Mouse (Mus musculus) stomach, embryonic 15.5 days (tissue): Measurements from ENCODE around the gene Mrpl28. TPM values are rescaled to one million over a fixed set of nuclear protein-coding genes. Genes with fewer than 3 reads are reported as not detected.
"Not testable (repeated sequence)": the region's sequence is repeated elsewhere in the genome, so short reads cannot be mapped to it uniquely, and the experiment has no call there.

Experiments
- ATAC-seq: fragments of 200-750 bp; cut with Nextera tagmentation; 2 replicates; pipeline ENCODE4 v1.8.0; 2017; ENCODE audit warnings: low read depth, moderate number of reproducible peaks, moderate TSS enrichment; ENCODE audit not compliant: insufficient read depth, low FRiP score
- H3K27ac ChIP-seq: fragments of 300-500 bp; sonication (generic); 2 replicates; pipeline ENCODE4 v1.5.1; 2015; ENCODE audit warnings: mild to moderate bottlenecking, inconsistent platforms
- H3K27me3 ChIP-seq: fragments of 300-500 bp; sonication (generic); replicated peaks from 2 replicates; pipeline ENCODE4 v1.6.1; 2015; ENCODE audit warnings: inconsistent platforms
- H3K36me3 ChIP-seq: fragments of 300-500 bp; sonication (generic); 2 replicates; pipeline ENCODE4 v1.6.1; 2015; ENCODE audit warnings: inconsistent platforms
- H3K4me1 ChIP-seq: fragments of 300-500 bp; sonication (generic); 2 replicates; pipeline ENCODE4 v1.6.1; 2015; ENCODE audit warnings: inconsistent platforms
- H3K4me2 ChIP-seq: fragments of 300-500 bp; sonication (generic); 2 replicates; pipeline ENCODE4 v1.6.1; 2015; ENCODE audit warnings: mild to moderate bottlenecking, inconsistent platforms
- H3K4me3 ChIP-seq: fragments of 300-500 bp; sonication (generic); replicated peaks from 2 replicates; pipeline ENCODE4 v1.5.1; 2015; ENCODE audit warnings: inconsistent platforms
- H3K9ac ChIP-seq: fragments of 300-500 bp; sonication (generic); 2 replicates; pipeline ENCODE4 v1.6.1; 2015; ENCODE audit warnings: inconsistent platforms
- H3K9me3 ChIP-seq: fragments of 300-500 bp; sonication (generic); 2 replicates; pipeline ENCODE4 v1.6.1; 2016; ENCODE audit warnings: inconsistent platforms
- WGBS: fragments of 180-500 bp; shearing (Covaris S2); methylation state at CpG from one replicate; pipeline ENCODE4 v1.1.7; 2015; 5-methylcytosine and 5-hydroxymethylcytosine counted together
- polyA plus RNA-seq: library from polyadenylated mRNA; unstranded; fragments of >200 nt; fragmentation: Nextera tagmentation; extraction: Ambion mirVana; gene quantifications from 2 replicates; pipeline ENCODE4 v1.2.1, GENCODE M21; 2015

Gene Mrpl28
- polyA plus RNA-seq, 1 experiment from 2014 or later = 199 TPM

DNA sequence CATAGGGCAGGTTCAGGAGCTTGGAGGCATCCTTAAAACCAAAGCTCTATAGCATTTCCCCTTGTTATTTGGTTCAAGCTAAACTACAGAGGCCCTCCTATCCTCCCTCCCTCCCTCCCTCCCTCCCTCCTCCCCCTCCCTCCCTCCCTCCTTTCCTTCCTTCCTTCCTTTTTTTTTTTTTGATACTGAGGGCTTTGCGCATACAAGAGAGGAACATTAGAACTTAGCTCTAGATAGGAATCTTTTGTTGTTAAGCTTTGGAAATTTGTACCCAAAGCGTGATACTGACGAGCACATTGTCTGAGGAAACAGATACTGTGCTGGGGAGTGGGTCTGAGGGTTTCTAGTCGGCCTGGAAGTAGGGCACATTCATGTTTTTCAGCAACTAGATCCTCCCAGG is 17.7 kb upstream of the Mrpl28 start:
- H3K27me3 ChIP-seq = peaks cover 3% of the 10 kb centered on the region
- H3K9ac ChIP-seq = no peak overlapping the region
- ATAC-seq = no peak
- H3K9me3 ChIP-seq = no peaks in the 10 kb centered on the region
- H3K27ac ChIP-seq = no peak overlapping the region
- WGBS = 59% methylated on average over 4 of the region's 4 CpGs
- no peaks in the 10 kb centered on the region for H3K36me3 ChIP-seq
- H3K4me2 ChIP-seq = no peak overlapping the region
- H3K4me1 ChIP-seq = no peaks in the 10 kb centered on the region
- H3K4me3 ChIP-seq = no peak overlapping the region

DNA sequence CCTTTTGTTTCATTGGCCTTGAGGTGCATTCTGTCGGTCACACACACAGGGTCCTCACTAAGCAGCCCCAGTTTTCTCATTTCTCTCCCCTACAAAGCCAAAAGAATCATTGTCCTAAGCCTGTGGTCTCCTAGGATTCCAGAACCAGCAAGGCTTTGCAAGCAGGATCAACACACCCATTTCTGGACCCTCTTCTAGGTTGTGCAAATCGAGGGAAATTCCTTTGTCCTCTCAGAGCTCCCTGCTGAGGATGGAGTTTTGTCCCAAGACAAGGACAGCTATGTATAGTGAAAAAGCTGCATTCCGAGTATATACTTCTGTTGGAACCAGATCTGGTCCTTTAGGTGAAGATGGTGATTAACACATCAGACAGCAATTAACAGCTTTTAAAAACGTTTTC is 13.1 kb upstream of the Mrpl28 start:
- Histone ChIP-seq H3K27ac (no peak overlapping the region), H3K9me3 (no peaks in the 10 kb centered on the region), H3K36me3 (no peaks in the 10 kb centered on the region), H3K4me3 (no peak overlapping the region), H3K4me1 (peaks cover 9% of the 10 kb centered on the region), H3K9ac (no peak overlapping the region), H3K27me3 (peaks cover 38% of the 10 kb centered on the region), H3K4me2 (no peak overlapping the region)
- 43% methylated on average over 4 of the region's 4 CpGs for WGBS
- ATAC-seq = no peak

DNA sequence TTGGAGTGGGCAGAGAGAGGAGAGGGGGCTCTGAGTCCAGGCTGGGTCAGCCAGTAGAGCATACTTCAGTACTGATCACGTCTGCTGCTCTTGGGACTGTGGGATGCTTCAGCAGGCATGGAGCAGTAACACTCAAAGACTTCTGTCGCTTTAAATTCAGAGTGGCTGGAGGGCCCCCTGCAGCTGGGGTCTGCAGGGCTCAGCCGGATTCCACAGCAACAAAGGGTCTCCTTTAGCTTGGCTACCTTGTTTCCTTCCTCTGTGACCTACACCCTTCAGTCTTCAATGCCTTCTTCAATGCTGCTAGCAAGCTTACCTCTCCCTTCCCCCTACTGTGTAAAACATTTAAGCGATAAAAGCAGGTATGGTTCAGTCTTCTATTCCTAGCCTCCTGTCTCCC is 12.3 kb upstream of the Mrpl28 start:
- no peak overlapping the region for H3K4me3 ChIP-seq
- ATAC-seq = no peak
- no peak overlapping the region for H3K27ac ChIP-seq
- peaks cover 9% of the 10 kb centered on the region for H3K4me1 ChIP-seq
- H3K36me3 ChIP-seq = no peaks in the 10 kb centered on the region
- no peak overlapping the region for H3K4me2 ChIP-seq
- no peak overlapping the region for H3K9ac ChIP-seq
- peaks cover 46% of the 10 kb centered on the region for H3K27me3 ChIP-seq
- no peaks in the 10 kb centered on the region for H3K9me3 ChIP-seq
- WGBS = 21% methylated on average over 4 of the region's 4 CpGs

DNA sequence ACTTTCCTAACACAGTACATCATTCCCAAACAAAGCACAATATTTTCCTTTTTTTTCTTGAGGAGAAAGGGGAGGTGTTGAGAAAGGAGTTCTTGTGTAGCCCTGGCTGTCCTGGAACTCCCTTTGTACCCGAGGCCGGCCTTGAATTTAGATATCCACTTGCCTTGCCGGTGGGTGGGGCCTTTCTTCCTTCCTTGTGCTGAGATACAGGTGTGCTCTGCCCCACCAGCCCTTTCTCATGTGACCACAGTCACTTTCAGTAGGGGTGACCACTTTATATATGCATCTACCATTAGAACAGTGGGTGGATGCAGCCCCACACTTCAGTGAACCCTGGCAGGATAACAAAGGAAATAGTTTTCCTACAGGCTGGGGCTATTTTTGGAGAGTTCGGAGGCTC is 11.6 kb upstream of the Mrpl28 start:
- WGBS = 29% methylated on average over 4 of the region's 4 CpGs
- no peaks in the 10 kb centered on the region for H3K36me3 ChIP-seq
- H3K4me2 ChIP-seq = no peak overlapping the region
- H3K4me1 ChIP-seq = peaks cover 9% of the 10 kb centered on the region
- no peak for ATAC-seq
- no peaks in the 10 kb centered on the region for H3K9me3 ChIP-seq
- no peak overlapping the region for H3K4me3 ChIP-seq
- H3K27ac ChIP-seq = no peak overlapping the region
- H3K27me3 ChIP-seq = peaks cover 52% of the 10 kb centered on the region
- no peak overlapping the region for H3K9ac ChIP-seq

DNA sequence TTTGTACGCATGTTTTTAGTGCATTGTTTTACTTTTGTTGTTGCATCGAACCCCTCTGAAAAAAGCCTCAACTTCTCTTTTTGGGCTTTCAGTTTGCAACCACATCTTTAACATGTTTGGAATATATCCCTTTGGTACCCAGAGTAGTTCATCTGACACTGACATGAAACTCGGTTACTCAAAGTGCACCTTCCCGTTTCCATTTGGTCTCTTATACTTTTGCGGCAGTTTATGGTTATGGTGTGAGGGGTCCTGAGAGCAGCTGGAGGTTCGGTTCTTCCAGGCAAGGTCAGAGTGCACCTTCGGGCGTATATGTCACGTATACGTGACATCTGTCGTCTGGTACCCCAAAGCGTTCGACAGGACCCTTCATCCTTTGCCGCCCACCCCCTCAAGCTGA is 10.5 kb upstream of the Mrpl28 start:
- H3K9ac ChIP-seq = peak overlapping the region; percentile 51; the same call in 1 of the 2 replicates
- peaks cover 9% of the 10 kb centered on the region for H3K4me1 ChIP-seq
- peaks cover 55% of the 10 kb centered on the region for H3K27me3 ChIP-seq
- H3K36me3 ChIP-seq = no peaks in the 10 kb centered on the region
- WGBS = 19% methylated on average over 14 of the region's 14 CpGs
- no peak for ATAC-seq
- no peaks in the 10 kb centered on the region for H3K9me3 ChIP-seq
- H3K4me3 ChIP-seq = peak overlapping the region; percentile 57
- H3K27ac ChIP-seq = no peak overlapping the region
- peak overlapping the region; percentile 95 for H3K4me2 ChIP-seq

DNA sequence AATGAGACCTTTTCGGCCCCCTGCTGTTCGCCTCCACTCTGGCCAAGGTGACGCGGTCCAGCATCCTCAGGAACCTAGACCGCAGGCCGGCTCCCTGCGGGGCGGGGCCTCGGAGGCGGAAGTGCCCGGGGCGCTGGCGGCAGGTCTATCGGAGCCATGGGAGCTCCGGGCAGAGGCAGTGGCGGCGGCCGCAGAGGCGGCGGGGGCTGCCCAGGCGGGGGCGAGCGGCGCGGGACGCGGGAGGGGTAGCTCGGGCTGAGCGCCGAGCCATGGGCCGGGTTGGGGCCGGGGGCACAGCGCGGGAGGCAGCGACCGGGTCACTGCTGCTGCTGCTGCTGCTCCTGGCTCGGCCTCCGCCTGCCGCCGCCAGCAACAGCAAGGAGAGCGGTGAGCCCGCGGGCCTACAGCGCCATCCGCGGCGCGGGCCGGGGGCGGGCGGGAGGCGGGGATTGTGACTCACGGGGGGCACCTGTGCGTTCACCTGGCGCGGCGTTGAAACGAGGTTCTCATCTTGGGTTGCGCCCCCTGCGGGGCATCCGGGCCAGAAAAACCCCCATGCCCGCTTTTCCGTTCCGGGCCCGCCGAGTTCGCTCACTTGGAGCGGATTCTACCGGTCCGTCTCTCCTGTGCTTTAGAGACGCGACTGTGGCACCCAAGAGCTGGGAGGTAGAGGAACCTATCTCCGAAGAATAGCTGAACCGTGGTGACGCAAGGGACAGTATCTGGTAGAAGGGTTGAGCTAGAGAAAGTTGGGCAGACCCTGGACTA is 9.9 kb upstream of the Mrpl28 start, which contains the start of gene Tmem8:
Gene Tmem8 (plus strand): TSS at position 119 of the 768 bp plus-strand sequence.
- H3K27me3 ChIP-seq = peaks cover 55% of the 10 kb centered on the region
- peak within 1 kb of the TSS; percentile 9; the same call in 1 of the 2 replicates for H3K27ac ChIP-seq

DNA sequence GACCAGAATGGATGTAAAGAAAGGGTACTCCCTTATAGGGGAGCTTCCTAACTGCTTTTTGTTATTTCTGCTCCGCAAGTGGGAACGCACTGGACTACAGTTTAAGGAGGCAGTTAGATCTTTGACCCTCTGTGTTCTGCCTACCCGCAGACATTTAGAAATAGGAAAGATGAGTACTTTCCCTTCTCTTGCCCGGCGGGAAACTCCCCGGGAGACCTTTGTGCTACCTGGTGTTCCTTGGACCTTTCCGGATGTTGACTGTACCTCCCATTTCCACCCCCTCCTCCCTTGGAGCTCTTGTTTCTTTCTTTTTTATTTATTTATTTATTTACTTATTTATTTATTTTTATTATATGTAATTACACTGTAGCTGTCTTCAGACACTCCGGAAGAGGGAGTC is 9.2 kb upstream of the Mrpl28 start:
- 9% methylated on average over 8 of the region's 8 CpGs for WGBS
- peak overlapping the region; percentile 95 for H3K4me2 ChIP-seq
- H3K4me3 ChIP-seq = peak overlapping the region; percentile 57
- peaks cover 55% of the 10 kb centered on the region for H3K27me3 ChIP-seq
- H3K9ac ChIP-seq = no peak overlapping the region
- peaks cover 9% of the 10 kb centered on the region for H3K4me1 ChIP-seq
- no peak for ATAC-seq
- peak overlapping the region; percentile 9; the same call in 1 of the 2 replicates for H3K27ac ChIP-seq
- H3K9me3 ChIP-seq = no peaks in the 10 kb centered on the region
- H3K36me3 ChIP-seq = no peaks in the 10 kb centered on the region

More for the DNA sequence above, 9.9 kb upstream of the Mrpl28 start, which contains the start of gene Tmem8:
- H3K4me2 ChIP-seq = peak within 1 kb of the TSS; percentile 95
- no peaks in the 10 kb centered on the region for H3K9me3 ChIP-seq
- WGBS = under 1% methylated on average over 62 of the region's 75 CpGs
- peaks cover 9% of the 10 kb centered on the region for H3K4me1 ChIP-seq
- peak; percentile 75 for ATAC-seq
- no peaks in the 10 kb centered on the region for H3K36me3 ChIP-seq
- peak within 1 kb of the TSS; percentile 57 for H3K4me3 ChIP-seq
- peak within 1 kb of the TSS; percentile 51 for H3K9ac ChIP-seq

DNA sequence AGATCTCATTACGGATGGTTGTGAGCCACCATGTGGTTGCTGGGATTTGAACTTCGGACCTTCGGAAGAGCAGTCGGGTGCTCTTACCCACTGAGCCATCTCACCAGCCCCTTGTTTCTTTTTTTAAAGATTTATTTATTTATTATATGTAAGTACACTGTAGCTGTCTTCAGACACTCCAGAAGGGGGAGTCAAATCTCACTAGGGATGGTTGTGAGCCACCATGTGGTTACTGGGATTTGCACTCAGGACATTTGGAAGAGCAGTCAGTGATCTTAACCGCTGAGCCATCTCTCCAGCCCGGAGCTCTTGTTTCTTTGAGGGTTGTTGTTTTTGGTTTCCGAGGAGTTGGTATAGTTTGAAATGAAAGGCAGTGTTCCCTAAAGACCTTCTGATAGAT is 8.8 kb upstream of the Mrpl28 start:
- 63% methylated on average over 7 of the region's 7 CpGs for WGBS
- not testable (repeated sequence) for H3K4me3 ChIP-seq, H3K9me3 ChIP-seq, H3K9ac ChIP-seq, H3K36me3 ChIP-seq, H3K27ac ChIP-seq, H3K4me2 ChIP-seq, H3K4me1 ChIP-seq, ATAC-seq
- H3K27me3 ChIP-seq = peaks cover 55% of the 10 kb centered on the region

DNA sequence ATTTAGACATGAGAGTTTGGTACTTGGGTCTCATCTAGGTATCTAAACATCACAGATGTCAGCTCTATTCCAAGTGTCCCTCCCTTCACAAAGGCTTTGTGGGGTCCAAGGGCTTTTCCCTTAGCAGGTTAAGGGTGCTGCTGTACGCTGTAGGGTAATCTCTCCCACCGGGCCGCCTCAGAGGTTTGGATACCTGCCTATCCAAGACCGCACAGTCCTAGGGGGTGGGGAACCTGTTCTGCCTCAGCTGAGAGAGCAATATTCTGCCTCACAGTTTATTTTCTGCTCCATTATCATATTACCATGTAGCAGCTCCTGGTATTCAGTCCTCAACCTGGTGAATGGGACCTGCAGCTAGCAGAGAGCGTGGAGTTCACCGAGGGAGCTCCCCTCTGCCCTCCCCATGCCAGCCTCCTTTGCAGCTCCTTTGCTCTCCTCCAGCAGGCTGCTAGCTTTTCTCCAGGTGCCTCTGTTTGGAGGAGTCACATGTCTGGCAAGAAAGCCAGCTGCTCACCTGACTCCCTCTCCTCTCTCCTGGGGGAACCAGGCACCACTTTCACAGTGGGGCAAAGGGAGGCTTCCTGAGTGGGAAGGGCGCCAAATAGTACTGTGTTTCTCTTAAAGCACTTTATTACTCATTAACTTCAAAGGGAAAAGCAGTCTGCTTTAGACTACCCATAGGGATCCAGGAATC is 7.9 kb upstream of the Mrpl28 start:
- Histone ChIP-seq H3K36me3 (no peaks in the 10 kb centered on the region), H3K27me3 (peaks cover 55% of the 10 kb centered on the region), H3K4me3 (no peak overlapping the region), H3K4me1 (peaks cover 19% of the 10 kb centered on the region), H3K4me2 (no peak overlapping the region), H3K27ac (0 out of 2 replicates have a peak overlapping the region, but pooled peaks have one; percentile 40), H3K9me3 (no peaks in the 10 kb centered on the region), H3K9ac (no peak overlapping the region)
- WGBS = 72% methylated on average over 7 of the region's 7 CpGs
- ATAC-seq = no peak

DNA sequence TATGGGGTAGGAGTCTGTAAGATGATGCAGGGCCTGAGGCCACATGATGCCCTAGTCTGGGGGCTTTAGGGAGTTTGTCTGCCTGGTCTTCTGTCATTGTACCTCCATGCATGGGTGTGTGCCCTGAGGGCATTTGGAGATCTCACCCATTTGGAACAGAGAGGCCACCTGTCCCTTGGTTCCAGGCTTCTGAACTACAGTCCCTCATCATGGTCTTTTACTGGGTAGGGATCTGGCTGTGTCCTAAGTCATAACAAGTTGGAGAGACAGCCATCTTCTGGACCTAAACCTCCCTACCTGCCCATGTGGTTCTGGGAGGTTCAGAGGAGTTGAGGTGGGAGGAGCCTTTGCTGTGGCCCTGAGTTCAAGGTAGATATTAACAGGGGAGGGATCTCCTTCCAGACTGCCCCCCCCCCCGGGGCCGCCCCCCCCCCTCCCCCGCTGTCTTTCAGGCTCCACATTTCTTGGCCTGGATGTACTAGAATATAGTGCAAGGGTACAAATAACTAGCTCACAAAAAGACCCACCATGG is 7.3 kb upstream of the Mrpl28 start:
- H3K27me3 ChIP-seq = peaks cover 48% of the 10 kb centered on the region
- 40% methylated on average over 3 of the region's 3 CpGs for WGBS
- no peak overlapping the region for H3K4me3 ChIP-seq
- H3K36me3 ChIP-seq = no peaks in the 10 kb centered on the region
- H3K9ac ChIP-seq = no peak overlapping the region
- no peak for ATAC-seq
- peak overlapping the region; percentile 40; the same call in 1 of the 2 replicates for H3K27ac ChIP-seq
- no peaks in the 10 kb centered on the region for H3K9me3 ChIP-seq
- peaks cover 20% of the 10 kb centered on the region for H3K4me1 ChIP-seq
- no peak overlapping the region for H3K4me2 ChIP-seq

DNA sequence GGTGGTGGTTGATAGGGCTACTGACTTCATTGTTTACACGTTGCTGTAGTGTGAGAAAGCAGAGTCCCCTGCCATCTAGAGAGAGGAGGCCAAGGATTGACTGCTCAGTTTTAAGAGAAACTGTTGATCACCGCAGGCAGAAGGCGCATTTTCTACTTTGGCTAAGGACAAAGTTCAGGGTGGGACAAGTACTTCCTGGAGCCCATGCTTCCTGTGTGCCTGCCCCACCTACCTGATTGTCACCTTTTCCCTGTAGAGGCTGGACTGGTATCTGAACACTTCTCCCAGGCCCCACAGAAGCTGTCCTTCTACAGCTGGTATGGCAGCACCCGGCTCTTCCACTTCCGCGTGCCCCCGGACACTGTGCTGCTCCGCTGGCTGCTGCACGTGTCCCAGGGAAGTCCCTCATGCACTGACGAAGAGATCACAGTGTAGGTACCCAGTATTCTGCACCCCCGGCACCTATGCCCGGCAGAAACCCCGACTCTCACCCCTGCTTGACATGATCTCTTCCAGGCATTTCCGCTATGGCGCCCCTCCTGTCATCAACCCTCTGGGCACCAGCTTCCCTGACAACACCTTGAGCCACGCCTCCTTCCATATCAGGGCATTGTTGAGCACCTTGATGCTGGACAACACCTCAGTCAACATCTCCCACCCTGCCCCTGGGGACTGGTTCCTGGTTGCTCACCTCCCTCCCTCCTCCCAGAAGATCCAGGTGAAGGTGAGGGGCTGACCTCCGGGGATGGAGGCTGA is 6.6 kb upstream of the Mrpl28 start:
- peak overlapping the region; percentile 48; the same call in 1 of the 2 replicates for H3K27ac ChIP-seq

More for the DNA sequence above, 6.6 kb upstream of the Mrpl28 start:
- 77% methylated on average over 17 of the region's 17 CpGs for WGBS
- Histone ChIP-seq H3K4me1 (peaks cover 20% of the 10 kb centered on the region), H3K36me3 (no peaks in the 10 kb centered on the region), H3K4me3 (no peak overlapping the region), H3K9ac (no peak overlapping the region), H3K4me2 (no peak overlapping the region), H3K9me3 (no peaks in the 10 kb centered on the region), H3K27me3 (peaks cover 42% of the 10 kb centered on the region)
- no peak for ATAC-seq
